Mouse (Mus musculus): ENCODE results near the gene Ctnnbl1. TPM values are rescaled to one million over a fixed set of nuclear protein-coding genes. Genes with fewer than 3 reads are reported as not detected.

Gene Ctnnbl1
- 6.8 and 10.6 TPM in 2 replicates for polyA plus RNA-seq (2012; rRNA removed)

GRCm38 (mm10) chr2:157736854-157737850, at the start of gene Ctnnbl1:
Ctnnbl1 (plus strand) TSS chr2:157737401.

GRCm38 (mm10) chr2:157914105-157914764, 177.0 kb downstream of the Ctnnbl1 start, which contains the start of gene Vstm2l:
Vstm2l (plus strand) TSS chr2:157914653.

Other genes starting within 250 kb of the Ctnnbl1 start
- gene Nnat, start 177.3 kb upstream of the Ctnnbl1 start, polyA plus RNA-seq (2012; rRNA removed) = 8.5 and 8.9 TPM in 2 replicates
- 13.9 and 15.6 TPM in 2 replicates for gene Blcap, start 166.1 kb upstream of the Ctnnbl1 start, polyA plus RNA-seq (2012; rRNA removed)
- gene Vstm2l, start 177.3 kb downstream of the Ctnnbl1 start, polyA plus RNA-seq (2012; rRNA removed) = 0.60 and 2.5 TPM in 2 replicates